Mouse (Mus musculus) myocyte (in vitro differentiated cells): ENCODE results near the gene Cacng8. TPM values are rescaled to one million over a fixed set of nuclear protein-coding genes. Genes with fewer than 3 reads are reported as not detected.

ENCODE experiments used
- H3K27me3 ChIP-seq: one replicate; pipeline ENCODE4 v1.6.1; 2011; ENCODE audit not compliant: control insufficient read depth, insufficient read depth, insufficient read length
- H3K36me3 ChIP-seq: one replicate; pipeline ENCODE4 v1.6.1; 2011; ENCODE audit not compliant: control insufficient read depth, insufficient read depth
- H3K4me2 ChIP-seq: one replicate; pipeline ENCODE4 v1.6.1; 2011; ENCODE audit warnings: low read depth, control low read depth
- H3K4me3 ChIP-seq: one replicate; pipeline ENCODE4 v1.5.1; 2011; ENCODE audit warnings: mild to moderate bottlenecking, control low read depth, moderate library complexity
- H3K79me2 ChIP-seq: one replicate; pipeline ENCODE4 v1.6.1; 2011; ENCODE audit not compliant: control insufficient read depth, insufficient read depth
- H3ac ChIP-seq: one replicate; pipeline ENCODE4 v1.6.1; 2011; ENCODE audit not compliant: control insufficient read depth, insufficient read length
- CEBPB ChIP-seq: IDR thresholded peaks from 2 replicates; pipeline ENCODE4 v1.6.1; 2011; ENCODE audit warnings: mild to moderate bottlenecking, moderate library complexity; ENCODE audit not compliant: poor library complexity, insufficient read depth, severe bottlenecking
- E2F4 ChIP-seq: IDR thresholded peaks from one replicate; pipeline ENCODE4 v1.6.1; 2011; ENCODE audit warnings: mild to moderate bottlenecking, control low read depth, moderate library complexity; ENCODE audit not compliant: insufficient read depth
- MAX ChIP-seq: IDR thresholded peaks from one replicate; pipeline ENCODE4 v1.6.1; 2011; ENCODE audit warnings: low read depth, mild to moderate bottlenecking, control low read depth
- MYOD1 ChIP-seq, 3 experiments: IDR thresholded peaks; one replicate each; pipeline ENCODE4 v1.6.1; 2011; ENCODE audit warnings: control low read depth in 2 of 3, low read depth in 2 of 3, mild to moderate bottlenecking in 2 of 3, moderate library complexity in 1 of 3; ENCODE audit not compliant: insufficient read length in 2 of 3, control insufficient read depth in 1 of 3
- MYOG ChIP-seq, 3 experiments: IDR thresholded peaks; one replicate each; pipeline ENCODE4 v1.6.1; 2011; ENCODE audit warnings: control low read depth in 2 of 3, low read depth in 2 of 3, mild to moderate bottlenecking in 2 of 3; ENCODE audit not compliant: insufficient read length in 2 of 3, control insufficient read depth in 1 of 3, insufficient read depth in 1 of 3
- POLR2A ChIP-seq: IDR thresholded peaks from one replicate; pipeline ENCODE4 v1.6.1; 2011; ENCODE audit warnings: low read depth, mild to moderate bottlenecking, control low read depth, moderate library complexity; ENCODE audit not compliant: insufficient read length
- POLR2AphosphoS2 ChIP-seq: IDR thresholded peaks from one replicate; pipeline ENCODE4 v1.6.1; 2011; ENCODE audit warnings: low read depth, control low read depth; ENCODE audit not compliant: insufficient read length
- REST ChIP-seq: IDR thresholded peaks from one replicate; pipeline ENCODE4 v1.6.1; 2011; ENCODE audit warnings: mild to moderate bottlenecking, control low read depth, moderate library complexity; ENCODE audit not compliant: insufficient read depth, insufficient read length
- SRF ChIP-seq: IDR thresholded peaks from one replicate; pipeline ENCODE4 v1.6.1; 2011; ENCODE audit warnings: low read depth; ENCODE audit not compliant: control insufficient read depth, insufficient read length
- TCF12 ChIP-seq: IDR thresholded peaks from one replicate; pipeline ENCODE4 v1.6.1; 2011; ENCODE audit warnings: mild to moderate bottlenecking, control low read depth; ENCODE audit not compliant: poor library complexity, insufficient read depth, severe bottlenecking
- TCF3 ChIP-seq: IDR thresholded peaks from one replicate; pipeline ENCODE4 v1.6.1; 2011; ENCODE audit warnings: low read depth, control low read depth; ENCODE audit not compliant: insufficient read length
- USF1 ChIP-seq: IDR thresholded peaks from one replicate; pipeline ENCODE4 v1.6.1; 2011; ENCODE audit warnings: low read depth, mild to moderate bottlenecking, control low read depth, moderate library complexity
- polyA plus RNA-seq: library from polyadenylated mRNA; unstranded; fragments of >200 nt; fragmentation: generic; extraction: Trizol; gene quantifications from one replicate; pipeline ENCODE4 v1.2.1, GENCODE M21; 2012; ENCODE audit warnings: missing spikeins

Cacng8 gene
- polyA plus RNA-seq, 1 experiment, result 0.18 TPM

DNA sequence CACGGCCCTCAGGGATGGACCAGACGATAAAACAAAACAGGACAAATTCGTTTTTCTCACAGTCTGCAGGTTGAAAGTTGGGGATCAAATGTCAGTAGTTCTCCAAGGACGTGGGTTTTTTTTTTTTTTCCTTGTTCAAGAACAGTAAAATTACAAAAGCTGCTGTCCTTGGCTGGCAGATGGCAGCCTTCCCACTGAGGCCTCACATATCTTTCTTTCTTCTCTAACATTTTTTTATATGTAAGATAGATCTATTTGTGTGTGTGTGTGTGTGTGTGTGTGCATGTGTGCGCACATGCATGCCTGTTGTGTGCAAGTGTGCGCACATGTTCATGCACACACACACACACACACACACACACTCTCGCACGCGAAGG is 67.3 kb downstream of the Cacng8 start:
- Histone ChIP-seq H3K27me3 (no peaks in the 10 kb centered on the region), H3ac (no peak overlapping the region), H3K79me2 (no peaks in the 10 kb centered on the region), H3K36me3 (no peaks in the 10 kb centered on the region), H3K4me2 (no peak overlapping the region), H3K4me3 (no peak overlapping the region)
- TF ChIP-seq USF1 (no peak), MAX (no peak), CEBPB (no peak), REST (no peak), TCF3 (no peak), POLR2AphosphoS2 (no peak), TCF12 (no peak), MYOD1 (IDR thresholded peaks at IDR 0.05; ENCODE audit: control insufficient read depth in 1 of 3, insufficient read length in 2 of 3, low read depth in 2 of 3) (no peak), SRF (no peak), POLR2A (no peak), MYOG (IDR thresholded peaks at IDR 0.05; ENCODE audit: control insufficient read depth in 1 of 3, insufficient read depth in 1 of 3, insufficient read length in 2 of 3, low read depth in 2 of 3) (no peak), E2F4 (no peak)

DNA sequence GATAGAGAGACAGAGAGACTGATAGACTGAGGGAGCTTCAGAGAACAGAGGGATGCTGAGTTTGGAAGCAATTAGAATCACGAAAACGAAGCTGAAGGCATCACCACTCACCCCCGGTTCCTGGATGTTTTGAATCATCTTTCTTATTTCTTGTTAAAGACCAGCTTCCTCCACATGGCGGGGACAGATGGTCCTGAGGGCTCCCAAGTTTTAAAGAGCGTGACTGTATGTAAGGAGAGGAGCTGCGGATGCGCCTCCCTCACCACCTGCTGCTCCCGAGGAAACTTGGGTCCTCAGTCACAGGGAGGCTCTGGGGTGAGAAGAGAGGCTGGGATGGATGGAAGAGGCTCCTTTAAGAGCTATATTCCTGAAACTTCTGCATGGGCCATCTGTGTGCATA is 69.8 kb downstream of the Cacng8 start:
- no peak for TF ChIP-seq REST
- no peak for TF ChIP-seq POLR2AphosphoS2
- no peak for TF ChIP-seq CEBPB
- TF ChIP-seq E2F4, result no peak
- no peak for TF ChIP-seq MAX
- no peak for TF ChIP-seq TCF12
- no peak for TF ChIP-seq POLR2A
- TF ChIP-seq MYOD1 (IDR thresholded peaks at IDR 0.05; ENCODE audit: control insufficient read depth in 1 of 3, insufficient read length in 2 of 3, low read depth in 2 of 3), result no peak
- no peak for TF ChIP-seq SRF
- no peak for TF ChIP-seq USF1
- TF ChIP-seq MYOG (IDR thresholded peaks at IDR 0.05; ENCODE audit: control insufficient read depth in 1 of 3, insufficient read depth in 1 of 3, insufficient read length in 2 of 3, low read depth in 2 of 3), result no peak
- no peak for TF ChIP-seq TCF3
- H3K4me3 ChIP-seq, result no peak overlapping the region

DNA sequence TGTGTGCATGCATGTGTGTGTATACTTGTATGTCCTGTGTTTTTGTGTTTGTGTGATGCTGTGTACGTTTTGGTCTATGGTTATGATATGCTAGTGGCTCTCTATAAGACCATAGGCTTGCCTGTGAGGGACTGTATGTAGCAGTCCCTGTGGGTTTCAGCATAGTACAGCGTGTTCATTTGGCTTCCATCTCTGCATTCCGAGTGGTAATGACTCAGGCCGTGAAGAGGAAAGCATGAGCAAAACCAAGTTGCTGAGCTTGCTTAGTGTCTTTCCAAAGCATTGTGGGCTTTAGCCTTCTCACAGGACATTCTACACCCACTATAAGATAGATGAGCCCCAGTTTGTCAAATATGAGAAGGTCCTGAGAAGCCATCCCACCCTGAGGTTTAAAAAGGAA is 72.8 kb downstream of the Cacng8 start:
- H3K4me2 ChIP-seq, result no peak overlapping the region
- TF ChIP-seq E2F4 (no peak), MYOD1 (IDR thresholded peaks at IDR 0.05; ENCODE audit: control insufficient read depth in 1 of 3, insufficient read length in 2 of 3, low read depth in 2 of 3) (no peak), USF1 (no peak), MYOG (IDR thresholded peaks at IDR 0.05; ENCODE audit: control insufficient read depth in 1 of 3, insufficient read depth in 1 of 3, insufficient read length in 2 of 3, low read depth in 2 of 3) (no peak), SRF (no peak), POLR2AphosphoS2 (no peak), MAX (no peak), CEBPB (no peak), TCF3 (no peak)
- no peaks in the 10 kb centered on the region for H3K36me3 ChIP-seq
- no peaks in the 10 kb centered on the region for H3K79me2 ChIP-seq
- no peak overlapping the region for H3K4me3 ChIP-seq
- H3K27me3 ChIP-seq, result no peaks in the 10 kb centered on the region
- no peak overlapping the region for H3ac ChIP-seq

More for the DNA sequence above, 69.8 kb downstream of the Cacng8 start:
- Histone ChIP-seq H3K79me2 (no peaks in the 10 kb centered on the region), H3K4me2 (no peak overlapping the region), H3K27me3 (no peaks in the 10 kb centered on the region), H3K36me3 (no peaks in the 10 kb centered on the region), H3ac (no peak overlapping the region)

Other genes with a start within 250 kb of the Cacng8 start
- gene AU018091, start 221.5 kb upstream of the Cacng8 start, polyA plus RNA-seq, result 0.71 TPM
- not detected for gene Nlrp12, start 140.9 kb upstream of the Cacng8 start, polyA plus RNA-seq
- gene Myadm, start 101.6 kb upstream of the Cacng8 start, polyA plus RNA-seq, result 209 TPM
- 0.50 TPM for gene Prkcg, start 101.5 kb upstream of the Cacng8 start, polyA plus RNA-seq
- 0.72 TPM for gene Cacng7, start 57.7 kb upstream of the Cacng8 start, polyA plus RNA-seq
- gene Cacng6, start 33.5 kb downstream of the Cacng8 start, polyA plus RNA-seq, result 15.0 TPM
- 0.04 TPM for gene Tarm1, start 111.9 kb downstream of the Cacng8 start, polyA plus RNA-seq
- not detected for gene Oscar, start 225.5 kb downstream of the Cacng8 start, polyA plus RNA-seq
- gene Ndufa3, start 226.7 kb downstream of the Cacng8 start, polyA plus RNA-seq, result 537 TPM
- 27.2 TPM for gene Tfpt, start 239.2 kb downstream of the Cacng8 start, polyA plus RNA-seq
- 54.8 TPM for gene Prpf31, start 239.3 kb downstream of the Cacng8 start, polyA plus RNA-seq